Mouse (Mus musculus): ENCODE measurements around the gene Batf2.
"Not testable (repeated sequence)": the region's sequence is repeated elsewhere in the genome, so short reads cannot be mapped to it uniquely, and the experiment has no call there.

Batf2 gene

DNA sequence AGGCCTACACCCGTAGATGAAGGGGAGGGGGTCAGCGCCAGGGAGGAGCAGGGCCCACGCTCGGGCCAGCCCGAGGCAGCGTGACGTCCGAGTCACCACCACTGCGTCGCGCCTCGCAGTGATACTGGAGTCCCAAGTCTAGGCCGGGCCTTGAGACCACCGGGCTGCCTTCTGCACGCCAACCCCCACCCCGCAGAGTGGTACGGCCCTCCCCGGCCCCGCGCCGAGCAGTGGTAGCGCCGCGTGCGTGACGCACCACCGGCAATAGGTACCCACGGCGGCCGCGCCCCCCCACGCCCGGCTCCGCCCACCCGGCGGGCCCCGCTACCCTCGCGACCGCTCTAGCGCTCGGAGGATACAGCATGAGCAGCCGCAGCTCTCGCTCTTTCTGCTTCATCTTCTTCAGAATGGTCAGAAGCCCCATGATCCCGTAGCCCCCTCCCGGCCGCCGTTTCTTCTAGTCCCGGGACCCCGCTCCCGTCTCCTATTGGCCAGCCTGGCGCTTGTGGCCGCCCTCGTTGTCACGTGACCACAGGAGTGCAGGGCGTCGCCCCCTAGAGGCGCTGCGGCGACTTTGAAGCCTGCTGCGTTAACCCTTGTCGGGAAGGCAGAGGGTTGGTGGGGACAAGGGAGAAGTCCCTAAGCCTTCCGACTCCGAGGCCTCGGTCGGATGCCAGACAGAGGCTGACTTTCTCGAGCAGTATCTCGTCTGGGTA, at the start of gene Batf2:
Gene Batf2 (plus strand): TSS at position 306 of the 716 bp plus-strand sequence.
- DNase-seq (ENCODE audit: low spot score in 2 of 2), result peak; percentile 80 to 94

DNA sequence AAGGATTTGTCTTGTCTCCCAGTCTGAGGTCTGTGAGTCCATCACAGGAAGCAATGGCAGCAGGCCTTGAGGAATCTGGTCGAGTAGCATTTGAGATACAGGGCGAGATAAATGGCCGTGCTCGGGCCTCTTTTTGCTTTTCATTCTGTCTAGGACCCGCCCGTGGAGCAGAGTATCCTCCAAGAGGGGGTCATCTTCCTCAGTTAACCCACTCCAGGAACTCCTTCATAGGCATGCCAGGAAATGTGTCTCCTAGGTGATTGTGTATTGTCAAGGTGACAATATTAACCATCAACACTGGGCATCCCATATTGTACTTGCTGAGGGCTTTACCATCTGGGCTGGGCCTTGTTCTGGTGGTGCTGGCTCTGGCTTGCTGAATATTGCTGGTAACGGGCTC, 46.7 kb upstream of the Batf2 start, which contains the start of gene AC131692.1:
Gene AC131692.1 (plus strand): TSS at position 301 of the 400 bp plus-strand sequence.
- no peak for DNase-seq (ENCODE audit: low spot score in 2 of 2)

DNA sequence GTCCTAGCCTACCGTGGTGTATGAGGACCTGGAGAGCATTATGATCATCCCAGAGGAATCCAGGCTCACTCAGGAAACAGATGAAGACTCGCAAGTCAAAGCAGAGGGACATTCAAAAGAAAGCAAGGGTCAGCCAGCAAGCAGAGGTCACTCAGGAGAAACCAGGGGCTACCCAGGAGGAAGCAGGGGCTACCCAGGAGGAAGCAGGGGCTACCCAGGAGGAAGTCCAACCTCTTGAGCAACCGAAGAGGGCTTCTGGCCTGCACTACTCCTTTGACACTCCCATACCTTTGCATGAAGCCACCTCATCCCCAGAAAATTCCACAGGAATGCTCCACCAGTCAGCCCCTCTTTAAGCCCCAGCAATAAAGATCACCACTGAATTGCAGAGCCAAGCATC, 42.9 kb upstream of the Batf2 start:
- no peak for DNase-seq (ENCODE audit: low spot score in 2 of 2)

DNA sequence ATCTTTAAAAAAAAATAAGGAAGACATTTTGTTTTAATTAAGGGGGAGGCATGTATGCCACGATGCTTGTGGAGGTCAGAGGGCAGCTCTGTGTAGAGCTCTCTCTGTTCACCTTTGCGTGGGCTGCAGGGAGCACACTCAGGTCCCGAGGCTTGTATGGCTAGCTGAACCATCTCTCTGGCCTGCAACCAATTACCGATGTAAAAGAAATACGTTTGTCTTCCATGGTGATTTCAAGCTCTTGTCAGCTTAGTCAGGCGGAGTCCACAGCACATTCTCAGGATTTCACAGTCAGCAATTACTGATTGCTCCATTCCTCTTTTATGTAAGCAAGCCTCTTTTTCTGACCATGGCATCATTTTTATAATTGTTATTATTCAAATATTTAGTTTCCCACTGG, 39.6 kb upstream of the Batf2 start:
- no peak for DNase-seq (ENCODE audit: low spot score in 2 of 2)

DNA sequence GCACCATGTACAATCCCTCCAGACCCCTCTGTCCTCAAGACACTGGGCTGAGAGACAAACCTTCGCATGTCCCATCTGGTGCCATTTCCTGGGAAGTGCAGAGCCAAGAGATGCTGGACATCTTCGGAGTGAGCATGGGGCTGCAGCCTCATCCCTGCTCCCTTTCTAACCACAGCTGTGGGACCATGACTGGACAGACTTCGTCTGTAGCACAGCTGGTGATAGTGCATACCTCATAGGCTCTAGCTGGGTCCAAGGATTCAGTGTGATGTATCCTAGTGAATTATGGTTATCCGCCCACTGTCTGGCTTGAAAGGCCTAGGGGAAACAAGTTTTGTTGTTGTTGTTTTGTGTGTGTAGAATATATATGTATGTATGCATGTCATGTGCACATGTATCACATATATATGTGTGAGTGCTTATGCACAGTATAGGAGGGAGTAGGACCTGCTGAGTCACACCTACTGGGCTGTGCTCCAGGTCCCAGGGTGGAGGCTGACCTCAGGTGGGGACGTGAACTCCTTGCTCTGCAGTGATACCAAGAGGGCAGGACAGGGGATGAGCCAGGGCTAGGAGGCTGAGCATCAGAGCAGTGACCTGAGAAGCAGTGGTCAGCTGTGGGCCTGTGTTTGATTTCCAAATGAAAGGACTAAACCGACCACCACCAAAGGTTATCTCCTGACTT, 38.5 kb upstream of the Batf2 start:
- no peak for DNase-seq (ENCODE audit: low spot score in 2 of 2)

DNA sequence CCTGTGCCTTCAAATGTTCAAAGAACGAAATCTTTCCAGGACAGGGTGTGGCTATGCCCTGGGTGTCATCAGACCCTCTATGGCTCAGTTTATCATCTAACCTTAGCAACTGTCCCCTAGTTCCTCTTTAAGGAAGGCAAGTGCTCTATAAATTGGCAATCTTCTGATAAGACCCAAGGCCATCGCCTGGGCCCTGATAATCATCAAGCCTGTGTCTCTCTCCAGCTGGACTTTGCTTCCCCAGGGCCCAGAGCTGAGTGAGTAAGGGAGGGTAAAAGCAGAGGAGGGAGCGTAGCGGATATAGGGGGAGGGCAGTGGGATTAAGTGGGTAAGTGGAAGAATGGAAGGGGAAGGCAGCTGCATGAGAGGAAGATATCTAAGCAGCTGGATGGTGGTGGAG, 36.3 kb upstream of the Batf2 start:
- no peak for DNase-seq (ENCODE audit: low spot score in 2 of 2)

DNA sequence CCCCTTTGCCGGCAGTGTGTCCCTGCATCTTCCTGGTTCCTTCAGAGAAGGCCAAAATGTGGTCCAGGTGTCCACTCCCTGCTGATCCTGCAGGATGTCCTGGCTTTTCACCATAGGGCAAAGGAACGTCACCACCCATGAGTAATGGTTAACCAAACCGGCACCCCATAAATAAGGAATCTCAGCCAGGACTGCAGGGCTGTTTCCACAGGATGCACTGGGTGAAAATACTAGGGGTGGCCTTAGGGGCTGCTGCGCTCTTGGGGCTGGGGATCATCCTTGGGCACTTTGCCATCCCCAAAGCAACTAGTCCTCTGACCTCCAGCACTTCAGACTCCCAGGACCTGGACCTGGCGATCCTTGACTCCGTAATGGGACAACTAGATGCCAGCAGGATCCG, 35.2 kb upstream of the Batf2 start, which contains the start of gene Naaladl1:
Gene Naaladl1 (plus strand): TSS at position 197 of the 400 bp plus-strand sequence.
- DNase-seq (ENCODE audit: low spot score in 2 of 2), result no peak

DNA sequence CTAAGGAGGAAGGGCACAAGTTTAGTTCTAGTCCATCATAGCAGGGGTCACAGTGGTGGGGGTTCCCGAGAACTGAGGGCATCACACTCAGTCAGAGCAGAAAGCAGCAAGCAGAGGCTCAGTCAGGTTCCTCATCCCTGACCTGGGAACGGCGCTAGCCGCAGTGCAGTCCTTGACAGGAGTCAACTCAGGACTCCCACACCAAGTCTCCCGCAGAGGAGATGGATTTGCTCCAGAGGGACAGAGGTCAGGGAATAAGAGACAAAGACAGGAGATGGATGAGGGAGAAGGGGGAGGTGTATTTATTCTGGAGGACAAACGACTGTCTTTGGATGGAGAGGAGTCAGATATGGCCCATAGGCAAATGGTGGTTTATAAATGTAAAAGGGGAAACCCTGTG, 27.7 kb upstream of the Batf2 start:
- no peak for DNase-seq (ENCODE audit: low spot score in 2 of 2)

DNA sequence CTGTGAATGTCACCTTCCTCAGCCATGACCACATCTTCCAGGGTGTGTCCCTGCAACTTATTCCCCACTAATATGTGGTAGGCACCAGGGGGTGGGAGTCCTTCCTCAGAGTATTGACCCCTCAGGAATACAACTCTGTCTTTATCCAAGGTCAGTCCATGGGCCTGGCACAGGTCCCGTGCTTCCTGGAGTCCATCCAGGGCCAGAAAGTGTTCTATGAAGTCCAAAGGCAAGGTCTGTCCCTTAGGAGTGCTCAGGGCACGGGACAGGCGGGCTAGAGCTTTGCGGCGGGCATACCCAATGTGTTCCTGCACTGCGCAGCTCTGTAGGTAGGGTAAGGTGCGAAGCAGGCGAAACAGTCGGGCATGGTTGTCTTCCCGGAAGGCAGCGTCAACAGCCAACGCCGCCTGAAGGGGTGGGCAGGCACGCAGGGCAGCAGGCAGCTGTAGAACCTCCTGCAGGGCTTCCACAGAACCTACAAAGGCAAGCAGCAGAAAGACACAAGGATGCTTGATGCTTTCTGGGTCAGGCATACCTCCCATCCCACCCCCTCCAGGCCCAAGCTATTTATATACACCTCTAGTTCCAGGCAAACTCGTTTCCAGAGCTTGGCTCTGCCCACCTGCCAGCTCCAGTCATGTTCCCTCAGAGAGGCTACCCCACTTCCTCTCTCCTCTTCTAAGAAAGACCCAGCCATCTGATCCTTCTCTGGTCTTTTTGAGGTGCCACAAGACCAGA, 24.5 kb upstream of the Batf2 start:
- DNase-seq (ENCODE audit: low spot score in 2 of 2), result no peak

DNA sequence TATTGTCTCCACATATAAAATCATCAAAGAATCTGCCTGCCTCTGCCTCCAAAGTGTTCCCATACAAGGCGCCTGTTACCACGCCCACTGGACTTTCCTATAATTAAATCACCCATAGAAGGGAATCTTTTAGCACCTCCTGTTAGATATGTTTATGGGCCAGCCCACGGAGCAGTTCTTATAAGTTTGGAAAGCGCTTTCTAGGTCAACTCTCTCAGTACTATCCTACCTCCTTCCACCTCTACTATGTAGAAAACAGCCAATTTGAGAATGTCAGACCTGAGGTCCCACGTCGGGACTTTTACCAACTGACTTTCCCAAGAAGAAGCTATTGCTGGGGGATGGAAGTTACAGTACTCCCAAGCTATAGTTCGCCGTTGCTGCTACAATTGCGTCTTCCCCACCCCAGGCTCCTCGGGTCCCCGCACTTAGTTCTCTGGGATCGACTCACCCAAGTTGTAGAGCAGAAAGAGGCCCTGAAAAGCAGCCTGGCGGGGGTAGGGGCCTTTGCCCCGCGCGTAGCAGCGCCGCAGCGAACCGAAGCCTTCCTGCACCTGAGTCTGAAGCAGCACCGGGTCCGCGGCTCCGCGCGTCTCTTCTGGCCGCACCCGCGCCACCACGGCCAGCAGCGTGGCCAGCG, 23.3 kb upstream of the Batf2 start:
- no peak for DNase-seq (ENCODE audit: low spot score in 2 of 2)

DNA sequence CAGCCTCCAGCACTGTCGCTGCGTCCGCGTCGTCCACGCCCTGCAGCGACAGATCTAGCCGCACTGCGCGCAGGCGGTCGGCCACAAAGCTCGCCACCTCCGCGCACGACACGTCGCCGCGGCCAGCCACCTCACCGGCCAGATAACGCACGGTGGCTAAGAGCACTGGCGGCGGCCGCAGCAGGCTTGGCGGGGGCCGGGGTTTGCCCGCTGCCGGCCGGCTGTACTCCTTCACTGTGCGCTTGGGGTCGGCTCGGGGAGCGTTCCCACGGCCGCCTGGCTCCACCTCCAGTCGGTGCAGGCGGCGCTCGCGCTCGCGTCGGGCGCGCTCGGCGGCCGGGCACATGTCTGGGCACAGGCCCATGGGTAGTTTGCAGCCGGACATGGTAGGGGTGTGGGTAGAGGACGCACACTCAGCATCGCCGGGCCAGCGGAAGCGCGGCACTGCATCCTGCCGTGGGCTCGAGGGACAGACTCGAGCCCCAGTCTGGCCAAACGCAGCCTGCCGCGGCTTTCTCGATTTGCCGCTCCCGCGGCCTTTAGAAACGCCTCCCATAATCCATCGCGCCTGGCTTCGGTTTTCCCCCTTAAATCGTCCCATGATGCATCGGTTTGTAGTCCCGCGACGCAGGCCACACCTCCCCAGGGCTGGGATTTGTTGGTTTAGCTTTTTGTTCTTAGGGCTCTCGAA, 22.7 kb upstream of the Batf2 start, which contains the start of gene Sac3d1:
Gene Sac3d1 (minus strand): TSS at position 665 of the 691 bp plus-strand sequence.
- peak; percentile 70 to 92 for DNase-seq (ENCODE audit: low spot score in 2 of 2)

DNA sequence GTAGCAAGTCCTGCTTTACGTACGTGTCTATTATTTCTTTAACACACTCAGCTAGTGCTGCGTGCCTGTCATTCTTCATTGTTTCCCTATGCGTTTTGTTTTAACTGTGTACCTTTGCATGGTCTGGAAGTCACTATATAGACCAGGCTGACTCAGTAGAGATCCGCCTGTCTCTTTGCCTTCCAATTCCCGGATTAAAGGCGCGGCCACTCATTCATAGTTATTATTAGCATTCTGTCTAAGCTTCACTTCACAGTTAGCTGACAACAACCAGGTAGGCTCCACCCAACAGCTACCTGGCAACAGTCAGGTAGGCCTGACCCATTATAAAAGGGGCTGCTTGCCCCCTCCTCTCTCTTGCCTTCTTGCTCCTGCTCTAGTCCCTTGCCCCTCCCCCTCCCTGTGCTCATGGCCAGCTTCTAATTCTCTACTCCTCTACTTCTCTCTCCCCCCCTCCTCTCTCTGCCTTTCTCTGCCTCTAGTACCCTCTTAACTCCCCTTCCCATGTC, 22.1 kb upstream of the Batf2 start:
- DNase-seq (ENCODE audit: low spot score in 2 of 2), result no peak

DNA sequence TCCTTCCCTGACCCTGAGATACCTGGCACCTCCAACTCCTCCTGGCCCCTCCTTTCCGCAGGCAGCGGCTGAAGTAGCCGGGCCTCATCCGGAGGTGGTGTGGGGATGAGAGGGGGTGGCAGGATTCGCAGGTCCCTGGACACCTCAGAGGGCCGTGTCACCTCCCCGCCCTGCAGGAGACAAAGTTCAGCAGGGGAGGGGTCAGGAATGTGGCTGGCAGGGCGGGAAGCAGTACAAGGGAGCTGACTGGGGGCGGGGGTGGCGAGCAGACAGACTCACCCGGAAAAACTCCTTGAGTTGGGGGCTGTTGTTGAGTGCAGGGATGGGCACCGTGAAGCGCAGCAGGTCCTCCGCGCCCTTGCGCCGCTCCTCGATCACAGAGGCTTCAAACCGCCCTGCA, 19.0 kb upstream of the Batf2 start:
- DNase-seq (ENCODE audit: low spot score in 2 of 2), result no peak

DNA sequence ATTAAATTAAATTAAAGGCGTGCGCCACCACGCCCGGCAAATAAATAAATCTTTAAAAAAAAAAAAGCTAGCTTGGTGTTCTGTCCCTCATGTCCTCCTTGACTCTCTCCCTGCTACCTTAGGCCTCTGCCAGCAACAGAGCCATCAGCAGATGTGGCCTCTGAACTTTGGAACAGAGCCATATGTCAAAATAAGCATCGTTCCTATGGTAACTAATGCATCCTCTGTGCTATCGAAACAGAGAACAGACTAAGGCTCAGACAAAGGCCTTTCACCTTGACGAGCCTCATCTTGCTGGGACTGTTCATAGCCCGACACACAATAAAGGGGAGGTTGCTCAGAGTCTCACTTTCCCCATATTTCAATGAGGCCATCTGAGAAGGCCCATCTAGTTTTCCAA, 17.5 kb upstream of the Batf2 start:
- no peak for DNase-seq (ENCODE audit: low spot score in 2 of 2)

DNA sequence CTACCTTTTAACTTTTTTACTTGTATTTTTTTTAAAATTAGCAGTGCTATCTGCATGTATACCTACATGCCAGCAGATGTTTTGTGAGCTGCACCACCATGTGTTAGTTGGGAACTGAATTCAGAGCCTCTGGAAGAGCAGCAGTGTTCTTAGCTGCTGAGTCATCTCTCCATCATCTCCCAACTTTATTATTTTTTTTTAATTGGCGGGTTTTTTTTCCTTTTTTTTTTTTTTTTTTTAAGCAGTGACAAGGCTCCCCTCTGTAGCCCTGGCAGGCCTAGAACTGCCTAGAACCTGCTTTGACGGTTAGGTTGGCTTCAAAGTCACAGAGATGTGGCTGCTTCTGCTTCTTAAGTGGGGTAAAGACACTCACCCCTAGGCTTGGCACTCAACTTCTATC, 15.9 kb upstream of the Batf2 start:
- DNase-seq (ENCODE audit: low spot score in 2 of 2), result no peak

DNA sequence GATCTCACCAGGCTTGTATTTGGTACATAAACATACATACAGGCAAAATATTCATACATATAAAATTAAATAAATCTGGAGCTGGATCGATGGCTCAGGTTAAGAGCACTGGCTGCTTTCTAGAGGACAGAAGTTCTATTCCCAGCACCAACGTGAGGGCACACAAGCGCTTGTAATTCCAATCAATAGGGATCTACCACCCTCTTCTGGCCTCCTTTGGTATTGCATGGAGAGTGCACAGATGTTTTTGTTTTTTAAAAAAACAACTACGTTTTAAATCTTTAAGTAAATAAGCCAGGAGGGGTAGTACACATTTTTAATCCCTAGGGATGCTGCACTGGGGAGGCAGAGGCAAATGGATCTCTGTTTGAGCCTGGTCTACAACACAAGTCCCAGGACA, 14.5 kb upstream of the Batf2 start:
- DNase-seq (ENCODE audit: low spot score in 2 of 2), result peak in 1 of 2 experiments; percentile 53

DNA sequence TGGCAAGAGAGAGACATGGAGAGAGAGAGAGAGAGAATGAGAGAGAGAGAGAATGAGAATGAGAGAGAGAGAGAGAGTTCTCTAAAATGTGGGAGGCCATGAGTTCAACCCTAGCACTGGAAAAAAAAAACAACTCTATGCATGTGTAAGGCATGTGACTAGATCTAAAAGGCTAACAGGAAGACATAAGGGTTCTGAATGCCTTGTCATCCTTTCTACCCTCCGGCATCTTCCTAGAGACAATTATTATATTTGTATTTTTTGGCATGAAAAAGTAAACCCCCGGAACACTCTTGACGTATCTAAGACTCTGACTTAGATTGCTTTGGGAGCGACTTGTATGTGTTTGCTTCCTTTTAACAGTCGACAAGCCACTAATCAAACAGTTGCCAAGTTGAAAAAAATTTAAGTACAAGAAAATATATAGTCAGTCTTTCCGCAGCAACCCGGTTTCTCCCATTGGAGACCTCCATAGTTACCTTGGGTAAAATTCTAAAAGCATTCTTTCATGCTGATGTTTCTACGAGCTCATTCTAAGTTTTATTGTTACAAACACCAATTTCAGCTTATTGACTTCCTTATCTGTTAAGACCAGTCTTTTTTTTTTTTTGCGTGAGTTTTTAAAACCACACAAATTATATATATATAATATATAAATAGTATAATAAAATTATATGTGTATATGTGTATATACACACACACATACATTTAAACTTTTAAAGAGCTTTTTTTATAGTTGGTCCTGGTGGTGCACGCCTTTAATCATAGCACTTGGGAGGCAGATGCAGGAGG, 13.8 kb upstream of the Batf2 start:
- no peak for DNase-seq (ENCODE audit: low spot score in 2 of 2)

DNA sequence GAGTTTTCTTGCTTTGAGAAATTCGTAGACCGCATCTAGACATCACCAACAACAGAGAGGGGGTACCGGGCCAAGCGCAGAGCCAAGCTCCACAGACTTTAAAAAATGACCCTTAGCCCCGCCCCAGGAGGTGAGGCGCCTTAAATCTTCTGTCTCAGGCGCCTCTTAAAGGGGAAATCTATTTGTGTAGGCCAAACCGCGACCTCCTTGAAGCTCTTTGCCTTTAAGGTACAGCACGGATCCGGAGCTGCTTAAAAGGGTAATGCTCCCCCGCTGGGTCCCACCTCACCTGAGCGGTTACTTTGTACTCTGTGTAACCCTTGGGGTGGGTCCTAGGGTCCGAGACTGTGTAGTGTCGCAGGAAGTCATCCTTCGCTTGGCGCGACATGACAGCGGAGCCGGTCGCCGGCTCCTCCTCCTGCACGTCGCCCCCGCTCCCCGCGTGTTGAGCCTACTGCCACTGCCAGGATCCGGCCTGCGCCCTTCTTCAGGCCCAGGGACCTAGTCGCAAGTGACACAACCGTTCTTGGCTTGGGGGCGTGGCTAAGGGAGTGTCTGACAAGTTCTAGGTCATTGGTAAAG, 12.9 kb upstream of the Batf2 start, which contains the start of gene Snx15:
Gene Snx15 (minus strand): TSS at position 545 of the 582 bp plus-strand sequence.
- DNase-seq (ENCODE audit: low spot score in 2 of 2), result peak; percentile 94 to 97

DNA sequence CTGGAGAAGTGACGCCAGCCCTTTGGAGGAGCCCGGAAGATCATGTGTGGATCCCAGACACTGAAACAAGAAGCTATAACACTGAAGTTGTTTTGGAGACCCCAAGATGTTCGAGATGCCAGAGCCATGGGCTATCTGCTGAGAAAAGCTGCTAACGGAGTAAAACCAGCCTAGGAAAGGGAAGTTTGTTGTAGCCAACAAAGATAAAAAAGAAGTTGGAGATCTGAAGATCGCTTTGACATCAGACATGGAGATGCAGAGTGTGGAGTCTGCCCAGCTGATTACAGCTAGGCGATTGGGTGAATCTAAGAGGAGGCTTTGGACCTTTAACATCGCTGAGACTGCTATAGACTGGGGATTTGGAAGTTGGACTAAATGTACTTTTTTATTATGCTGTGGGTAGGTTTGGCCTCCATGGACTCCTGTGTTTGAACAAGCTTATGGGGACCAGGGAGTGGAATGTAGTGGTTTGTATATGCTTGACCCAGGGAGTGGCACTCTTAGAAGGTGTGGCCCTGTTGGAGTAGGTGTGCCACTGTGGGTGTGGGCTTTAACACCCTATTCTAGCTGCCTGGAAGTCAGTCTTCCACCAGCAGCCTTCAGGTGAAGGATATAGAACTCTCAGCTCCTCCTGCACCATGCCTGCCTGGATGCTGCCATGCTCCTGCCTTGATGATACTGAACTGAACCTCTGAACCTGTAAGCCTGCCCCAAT, 10.2 kb upstream of the Batf2 start:
- not testable (repeated sequence) for DNase-seq (ENCODE audit: low spot score in 2 of 2)

Data from left cerebral cortex, adult 9 months (tissue).